Mouse (Mus musculus): ENCODE data around the gene Bcl9l. TPM values are rescaled to one million over a fixed set of nuclear protein-coding genes. Genes with fewer than 3 reads are reported as not detected.

Gene Bcl9l
- total RNA-seq, 2 experiments from 2014 or later = 59.2 to 78.1 TPM

DNA sequence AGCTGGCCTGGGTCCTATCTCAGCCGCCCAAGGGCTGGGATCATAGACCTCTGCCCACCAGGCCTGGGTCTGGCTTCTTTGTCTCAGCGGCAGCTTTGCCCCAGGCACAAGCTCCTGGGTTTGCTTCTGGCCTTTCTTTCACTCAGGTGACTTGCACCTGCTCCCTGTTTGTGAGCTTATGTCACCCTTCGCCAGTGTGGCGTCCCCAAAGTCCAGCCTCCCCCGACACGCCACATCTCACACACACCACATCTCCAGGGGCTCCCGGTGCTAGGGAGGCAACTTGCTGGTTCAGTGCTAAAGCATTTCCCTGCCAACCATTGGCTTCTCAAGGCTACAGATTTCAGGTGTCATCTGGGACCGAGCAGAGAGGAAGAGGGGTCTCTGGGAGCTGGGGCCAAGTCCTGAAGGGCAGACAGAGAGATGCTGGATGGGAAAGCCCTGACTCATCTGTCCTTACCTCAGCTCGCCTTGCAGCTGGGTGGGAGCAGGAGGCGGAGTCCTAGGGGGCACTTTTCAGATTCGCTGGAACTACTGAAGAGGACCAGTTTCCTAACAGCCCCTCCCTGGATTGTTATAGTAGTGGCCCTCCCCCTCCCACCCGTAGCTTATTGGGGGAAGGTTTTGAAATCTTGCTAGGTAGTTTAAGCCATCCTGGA lies 14.3 kb downstream of the Bcl9l start:
- DNase-seq (ENCODE audit: extremely low spot score in 1 of 2, low spot score in 1 of 2) = no peak

DNA sequence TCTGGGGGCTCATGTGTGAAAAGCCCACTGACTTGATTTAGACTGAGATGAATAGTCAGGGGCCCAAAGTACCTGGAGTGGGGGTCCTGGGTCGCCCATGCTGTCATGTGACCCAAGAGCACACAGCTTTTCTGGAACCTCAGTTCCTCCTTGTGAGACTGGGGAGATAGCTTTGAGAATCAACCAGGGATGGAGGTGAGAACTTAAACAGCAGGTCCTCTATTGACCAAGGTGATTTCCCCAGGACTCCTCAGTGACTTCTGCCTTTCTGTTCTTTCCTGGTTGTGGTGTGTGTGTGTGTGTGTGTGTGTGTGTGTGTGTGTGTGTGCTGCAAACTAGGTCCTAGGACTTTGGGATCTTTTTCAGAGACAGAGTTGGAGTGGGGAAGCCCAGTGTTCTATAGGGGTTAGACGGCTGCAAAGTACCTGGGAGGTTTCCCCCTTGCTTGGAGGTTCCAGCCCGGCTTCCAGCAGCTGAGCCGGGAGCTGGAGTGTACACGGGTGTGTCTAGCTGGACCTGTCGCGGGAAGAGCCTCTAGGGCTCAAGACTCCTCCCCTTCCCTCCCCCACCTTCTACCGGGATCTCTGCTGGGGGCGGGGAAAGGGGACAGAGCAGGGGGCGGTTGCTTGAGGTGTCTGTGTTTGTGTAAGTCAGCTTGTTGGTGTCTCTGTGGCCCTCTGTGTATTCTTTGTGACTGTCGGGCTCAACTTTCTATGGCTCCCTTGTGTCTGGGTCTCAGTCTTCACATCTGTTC lies 15.2 kb downstream of the Bcl9l start:
- DNase-seq (ENCODE audit: extremely low spot score in 1 of 2, low spot score in 1 of 2) = no peak

DNA sequence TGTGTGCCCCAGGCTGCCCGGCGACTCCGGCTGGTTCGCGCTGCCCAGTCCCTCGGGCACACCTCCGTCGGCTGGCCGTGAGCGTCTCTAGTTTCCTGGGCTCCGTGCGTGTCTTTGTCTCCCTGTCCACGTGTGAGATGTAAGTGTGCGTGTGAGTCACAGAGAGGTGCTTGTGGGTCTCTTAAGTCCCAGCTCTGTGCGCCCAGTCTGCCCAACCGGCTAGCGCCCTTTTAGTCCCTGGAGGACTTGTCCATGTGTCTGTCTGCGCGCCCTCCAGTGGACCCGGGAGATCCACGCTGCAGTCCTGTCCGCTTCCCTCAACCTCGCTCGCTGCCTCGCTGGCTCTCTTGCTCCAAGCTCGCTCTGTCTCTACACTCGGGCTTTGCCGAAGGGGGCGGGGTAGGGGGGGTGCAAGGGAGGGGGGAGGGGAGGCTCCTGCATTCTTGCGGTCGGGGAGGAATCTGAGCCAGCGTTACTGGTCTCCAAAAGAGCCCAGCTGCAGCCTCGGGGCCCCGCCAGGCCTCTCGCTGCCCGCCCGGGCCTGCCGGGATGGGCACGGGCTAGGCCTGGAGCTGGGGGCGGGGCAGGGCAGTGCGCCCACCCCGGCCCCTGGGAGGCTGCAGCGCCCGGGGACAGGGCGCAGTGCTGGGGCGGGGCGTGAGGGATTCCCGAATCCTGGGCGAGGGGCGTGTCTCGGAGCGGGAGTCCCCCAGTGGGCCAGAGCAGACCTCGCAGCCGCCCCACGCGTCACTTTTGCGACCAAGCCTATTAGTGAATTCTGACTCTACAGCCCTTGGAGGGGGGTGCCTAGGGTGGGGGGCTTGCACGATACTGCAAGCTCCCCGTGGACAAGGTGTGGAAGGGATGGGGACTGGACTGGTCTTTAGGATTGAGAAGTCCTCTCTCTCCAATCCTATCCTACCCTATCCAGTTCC lies 16.1 kb downstream of the Bcl9l start:
- no peak for DNase-seq (ENCODE audit: extremely low spot score in 1 of 2, low spot score in 1 of 2)

DNA sequence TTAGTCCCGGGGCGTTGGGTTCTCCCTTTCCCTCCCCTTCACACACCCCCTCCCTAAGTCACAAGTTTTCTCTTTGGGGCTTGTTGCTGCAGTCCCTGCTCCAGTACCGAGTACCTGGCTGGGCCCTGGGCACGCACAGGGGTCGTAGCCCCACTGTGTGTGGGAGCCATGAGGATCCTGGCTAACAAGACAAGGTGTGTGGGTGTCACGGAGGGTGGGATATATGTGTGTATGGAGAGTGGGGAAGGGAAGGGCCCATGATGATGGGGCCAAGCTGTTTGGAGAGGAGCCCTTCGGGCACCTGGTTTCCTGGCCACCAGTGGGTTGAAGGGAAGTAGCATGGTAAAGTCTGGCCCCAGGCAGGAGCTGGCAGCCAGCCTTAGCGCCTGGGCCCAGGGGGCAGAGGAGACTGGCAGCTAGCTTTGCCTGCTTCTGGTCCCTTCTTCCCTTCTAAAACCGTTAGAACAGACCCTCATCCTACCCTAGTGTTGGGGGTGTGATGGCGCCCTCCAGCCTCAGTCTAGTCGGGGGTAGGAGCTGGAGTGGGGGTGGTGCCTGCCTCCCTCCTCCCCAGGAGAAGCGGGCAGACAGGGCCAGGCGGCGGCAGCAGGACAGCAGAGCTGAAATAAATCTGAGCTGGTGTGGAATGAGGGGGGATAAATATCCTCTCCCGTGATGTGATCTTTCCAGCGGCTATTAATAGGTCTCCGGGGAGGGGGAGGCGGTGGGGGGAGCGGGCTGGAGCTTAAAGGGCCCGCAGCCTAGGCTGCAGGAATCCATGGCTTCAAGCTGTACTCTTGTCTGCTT lies 16.9 kb downstream of the Bcl9l start:
- DNase-seq (ENCODE audit: extremely low spot score in 1 of 2, low spot score in 1 of 2) = no peak

DNA sequence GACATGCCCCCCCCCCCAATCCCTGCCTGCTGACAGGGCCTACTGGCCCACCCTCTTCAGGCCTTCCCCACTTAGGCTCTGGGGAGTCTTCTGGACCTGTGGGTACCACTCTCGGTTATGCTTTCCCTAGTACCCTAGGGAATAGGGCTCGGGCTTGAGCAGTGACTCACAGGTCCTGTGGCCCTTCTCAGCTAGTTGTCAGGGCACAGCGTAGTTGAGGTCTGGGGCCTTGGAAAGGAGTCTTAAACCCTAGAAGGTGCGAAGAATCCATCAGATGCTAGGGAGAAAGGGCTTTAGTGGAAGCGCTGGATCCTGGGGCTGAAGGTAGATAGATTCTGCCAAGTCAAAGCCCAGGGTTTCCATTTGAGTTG lies 17.5 kb downstream of the Bcl9l start:
- DNase-seq (ENCODE audit: extremely low spot score in 1 of 2, low spot score in 1 of 2) = no peak

DNA sequence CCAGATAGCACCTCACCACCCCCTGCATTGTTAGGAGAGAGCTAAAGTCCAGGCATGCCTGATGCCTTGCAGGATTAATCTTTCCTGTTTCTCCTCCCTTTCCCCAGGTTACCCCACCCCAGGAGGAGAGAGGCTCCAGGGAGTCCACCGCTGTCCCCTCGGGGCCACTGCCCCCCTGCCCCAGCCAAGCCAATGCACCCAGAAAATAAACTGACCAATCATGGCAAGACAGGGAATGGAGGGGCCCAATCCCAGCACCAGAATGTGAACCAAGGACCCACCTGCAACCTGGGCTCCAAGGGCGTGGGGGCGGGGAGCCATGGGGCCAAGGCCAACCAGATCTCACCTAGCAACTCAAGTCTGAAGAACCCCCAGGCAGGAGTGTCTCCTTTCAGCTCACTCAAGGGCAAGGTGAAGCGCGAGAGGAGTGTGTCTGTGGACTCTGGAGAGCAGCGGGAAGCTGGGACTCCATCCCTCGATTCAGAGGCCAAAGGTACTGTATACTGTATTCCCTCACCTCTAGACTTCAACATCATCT lies 18.1 kb downstream of the Bcl9l start:
- no peak for DNase-seq (ENCODE audit: extremely low spot score in 1 of 2, low spot score in 1 of 2)

DNA sequence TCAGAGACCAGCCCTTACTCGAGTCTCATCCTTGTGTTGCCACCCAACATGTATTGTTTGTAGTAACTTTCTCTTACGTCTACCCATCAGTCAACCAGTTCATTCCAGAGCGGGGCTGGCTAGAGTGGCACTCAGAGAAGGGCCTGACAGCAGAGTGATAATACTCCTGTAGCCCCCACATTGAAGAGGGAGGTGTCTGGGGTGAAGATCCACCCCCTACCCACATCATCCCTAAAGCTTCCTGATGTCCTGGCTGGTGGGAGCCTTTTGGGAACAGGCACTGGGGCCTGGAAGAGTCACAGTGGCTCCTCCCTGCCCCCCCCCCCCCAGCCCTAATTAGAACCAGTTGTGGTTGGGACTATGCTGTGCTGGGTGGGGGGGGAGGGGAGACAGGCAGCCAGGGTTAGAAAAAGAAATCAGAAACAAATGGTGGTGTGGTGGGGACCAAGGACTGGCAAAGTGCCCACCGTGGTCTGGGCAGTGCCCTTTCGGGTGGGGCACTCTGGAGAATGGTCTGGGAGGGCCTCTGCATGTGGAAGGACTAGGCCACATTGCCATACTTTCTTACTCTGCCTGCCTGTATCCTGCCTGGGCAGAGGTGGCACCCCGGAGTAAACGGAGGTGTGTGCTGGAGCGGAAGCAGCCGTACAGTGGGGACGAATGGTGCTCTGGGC lies 18.7 kb downstream of the Bcl9l start:
- no peak for DNase-seq (ENCODE audit: extremely low spot score in 1 of 2, low spot score in 1 of 2)

DNA sequence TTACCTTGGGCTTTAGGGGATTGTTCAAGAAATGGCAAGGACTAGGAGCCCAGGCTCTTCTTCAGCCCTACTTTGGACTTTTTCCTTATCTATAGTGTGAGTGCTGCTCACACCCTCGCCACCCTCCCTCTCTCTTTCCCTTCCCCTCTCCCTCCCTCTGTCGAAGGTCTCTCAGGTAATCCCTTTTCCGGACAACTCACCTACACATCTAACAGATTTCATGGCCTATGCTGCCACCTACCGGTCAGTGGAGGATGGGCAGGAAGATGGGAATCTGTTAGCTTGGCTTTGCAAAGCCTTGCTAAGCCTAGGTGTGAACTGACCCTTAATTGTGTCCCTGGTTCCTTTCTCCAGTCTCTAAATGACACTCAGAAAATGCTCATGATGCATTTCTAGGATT lies 19.4 kb downstream of the Bcl9l start:
- DNase-seq (ENCODE audit: extremely low spot score in 1 of 2, low spot score in 1 of 2) = peak in 1 of 2 experiments; percentile 91

DNA sequence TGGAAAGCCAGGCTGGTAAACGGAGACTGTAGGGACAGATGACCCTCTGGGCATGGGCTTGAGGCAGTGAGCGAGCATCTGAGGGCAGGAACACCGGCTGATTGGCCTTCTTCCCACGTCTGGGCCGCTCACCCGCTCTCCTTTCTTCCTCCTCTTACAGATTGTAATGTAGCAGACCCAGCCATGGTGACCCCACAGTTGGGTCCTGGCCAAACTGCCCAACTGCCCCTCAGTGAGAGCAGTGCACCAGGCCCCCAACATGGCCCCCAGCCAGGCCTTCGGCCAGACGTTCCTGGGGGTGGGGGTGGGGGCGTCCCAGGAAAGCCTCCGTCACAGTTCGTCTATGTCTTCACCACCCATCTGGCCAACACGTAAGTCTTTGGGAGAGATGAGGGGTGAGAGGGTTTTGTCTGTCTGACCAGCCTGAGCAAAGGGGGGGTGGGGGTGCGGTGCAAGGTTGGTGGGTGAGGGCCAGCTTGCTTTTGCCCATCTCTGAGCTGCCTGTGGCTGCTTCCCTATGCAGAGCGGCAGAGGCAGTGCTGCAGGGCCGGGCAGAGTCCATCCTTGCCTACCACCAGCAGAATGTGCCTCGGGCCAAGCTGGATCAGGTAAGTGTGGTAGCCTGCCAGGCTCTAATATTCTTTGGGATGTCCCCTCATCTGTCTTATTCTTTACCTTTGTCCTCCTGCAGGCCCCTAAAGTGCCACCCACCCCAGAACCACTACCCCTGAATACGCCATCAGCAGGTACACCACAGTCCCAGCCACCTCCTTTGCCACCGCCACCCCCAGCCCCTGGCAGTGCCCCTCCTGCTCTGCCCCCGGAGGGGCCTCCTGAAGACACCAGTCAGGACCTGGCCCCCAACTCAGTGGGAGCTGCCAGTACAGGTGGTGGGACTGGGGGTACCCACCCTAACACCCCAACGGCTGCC lies 22.5 kb downstream of the Bcl9l start:
- DNase-seq (ENCODE audit: extremely low spot score in 1 of 2, low spot score in 1 of 2) = no peak

DNA sequence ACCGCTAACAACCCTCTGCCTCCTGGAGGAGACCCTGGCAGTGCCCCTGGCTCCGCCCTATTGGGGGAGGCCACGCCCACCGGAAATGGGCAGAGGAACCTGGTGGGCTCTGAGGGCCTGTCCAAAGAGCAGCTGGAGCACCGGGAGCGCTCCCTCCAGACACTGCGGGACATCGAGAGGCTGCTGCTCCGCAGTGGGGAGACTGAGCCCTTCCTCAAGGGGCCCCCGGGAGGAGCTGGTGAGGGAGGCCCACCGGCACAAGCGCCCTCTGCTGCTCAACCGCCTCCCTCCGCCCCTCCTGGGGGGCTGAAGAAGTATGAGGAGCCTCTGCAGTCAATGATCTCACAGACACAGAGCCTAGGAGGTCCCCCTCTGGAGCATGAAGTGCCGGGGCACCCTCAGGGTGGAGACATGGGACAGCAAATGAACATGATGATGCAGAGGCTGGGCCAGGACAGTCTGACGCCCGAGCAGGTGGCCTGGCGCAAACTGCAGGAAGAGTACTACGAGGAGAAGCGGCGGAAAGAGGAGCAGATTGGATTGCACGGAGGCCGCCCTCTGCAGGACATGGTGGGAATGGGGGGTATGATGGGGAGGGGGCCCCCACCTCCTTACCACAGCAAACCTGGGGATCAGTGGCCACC lies 23.3 kb downstream of the Bcl9l start:
- DNase-seq (ENCODE audit: extremely low spot score in 1 of 2, low spot score in 1 of 2) = no peak

DNA sequence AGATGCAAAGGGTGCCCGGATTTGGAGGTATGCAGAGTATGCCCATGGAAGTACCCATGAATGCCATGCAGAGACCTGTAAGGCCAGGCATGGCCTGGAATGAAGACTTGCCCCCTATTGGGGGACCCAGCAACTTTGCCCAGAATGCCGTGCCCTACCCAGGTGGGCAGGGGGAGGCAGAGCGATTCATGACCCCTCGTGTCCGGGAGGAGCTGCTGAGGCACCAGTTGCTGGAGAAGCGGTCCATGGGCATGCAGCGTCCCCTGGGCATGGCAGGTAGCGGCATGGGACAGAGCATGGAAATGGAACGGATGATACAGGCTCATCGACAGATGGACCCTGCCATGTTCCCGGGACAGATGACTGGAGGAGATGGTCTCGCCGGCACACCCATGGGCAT lies 23.9 kb downstream of the Bcl9l start:
- no peak for DNase-seq (ENCODE audit: extremely low spot score in 1 of 2, low spot score in 1 of 2)

DNA sequence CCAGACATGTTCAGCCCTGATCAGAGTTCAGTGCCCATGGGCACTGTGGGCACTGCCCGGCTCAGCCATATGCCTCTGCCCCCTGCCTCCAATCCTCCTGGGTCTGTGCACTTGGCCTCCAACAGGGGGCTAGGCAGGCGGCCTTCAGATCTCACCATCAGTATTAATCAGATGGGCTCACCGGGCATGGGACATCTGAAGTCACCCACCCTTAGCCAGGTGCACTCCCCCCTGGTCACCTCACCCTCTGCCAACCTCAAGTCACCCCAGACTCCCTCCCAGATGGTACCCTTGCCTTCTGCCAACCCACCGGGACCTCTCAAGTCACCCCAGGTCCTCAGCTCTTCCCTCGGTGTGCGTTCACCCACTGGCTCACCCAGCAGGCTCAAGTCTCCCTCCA lies 24.7 kb downstream of the Bcl9l start:
- no peak for DNase-seq (ENCODE audit: extremely low spot score in 1 of 2, low spot score in 1 of 2)

DNA sequence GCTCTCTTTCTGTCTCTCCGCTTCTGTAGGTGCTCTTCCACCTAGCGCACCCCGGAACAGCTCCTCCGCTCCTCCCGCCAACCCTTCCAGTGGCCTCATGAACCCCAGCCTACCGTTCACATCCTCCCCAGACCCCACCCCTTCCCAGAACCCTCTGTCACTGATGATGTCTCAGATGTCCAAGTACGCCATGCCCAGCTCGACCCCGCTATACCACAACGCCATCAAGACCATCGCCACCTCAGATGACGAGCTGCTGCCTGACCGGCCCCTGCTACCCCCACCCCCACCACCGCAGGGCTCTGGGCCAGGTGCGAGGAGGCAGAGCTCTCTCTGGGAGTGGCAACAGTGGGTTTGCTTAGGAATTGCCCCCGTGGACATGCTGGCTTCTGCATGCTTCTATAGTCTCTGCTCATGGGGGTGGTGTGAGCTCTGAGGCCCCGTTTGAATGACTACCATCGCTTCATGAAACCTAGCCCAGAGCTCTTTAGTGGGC lies 25.5 kb downstream of the Bcl9l start:
- no peak for DNase-seq (ENCODE audit: extremely low spot score in 1 of 2, low spot score in 1 of 2)

DNA sequence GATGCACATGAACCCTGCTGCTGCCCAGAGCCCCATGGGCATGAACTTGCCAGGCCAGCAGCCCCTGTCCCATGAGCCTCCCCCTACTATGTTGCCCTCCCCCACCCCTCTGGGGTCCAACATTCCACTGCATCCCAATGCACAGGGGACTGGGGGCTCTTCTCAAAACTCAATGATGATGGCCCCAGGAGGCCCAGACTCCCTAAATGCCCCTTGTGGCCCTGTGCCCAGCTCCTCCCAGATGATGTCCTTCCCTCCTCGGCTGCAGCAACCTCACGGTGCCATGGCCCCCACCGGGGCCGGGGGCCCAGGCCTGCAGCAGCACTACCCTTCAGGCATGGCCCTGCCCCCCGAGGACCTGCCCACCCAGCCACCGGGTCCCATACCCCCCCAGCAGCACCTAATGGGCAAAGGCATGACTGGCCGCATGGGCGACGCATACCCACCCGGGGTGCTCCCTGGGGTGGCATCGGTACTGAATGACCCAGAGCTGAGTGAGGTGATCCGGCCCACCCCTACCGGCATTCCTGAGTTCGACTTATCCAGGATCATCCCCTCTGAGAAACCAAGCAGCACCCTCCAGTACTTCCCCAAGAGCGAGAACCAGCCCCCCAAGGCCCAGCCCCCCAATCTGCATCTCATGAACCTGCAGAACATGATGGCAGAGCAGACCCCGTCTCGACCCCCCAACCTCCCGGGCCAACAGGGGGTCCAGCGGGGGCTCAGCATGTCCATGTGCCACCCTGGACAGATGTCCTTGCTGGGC lies 26.3 kb downstream of the Bcl9l start:
- no peak for DNase-seq (ENCODE audit: extremely low spot score in 1 of 2, low spot score in 1 of 2)

DNA sequence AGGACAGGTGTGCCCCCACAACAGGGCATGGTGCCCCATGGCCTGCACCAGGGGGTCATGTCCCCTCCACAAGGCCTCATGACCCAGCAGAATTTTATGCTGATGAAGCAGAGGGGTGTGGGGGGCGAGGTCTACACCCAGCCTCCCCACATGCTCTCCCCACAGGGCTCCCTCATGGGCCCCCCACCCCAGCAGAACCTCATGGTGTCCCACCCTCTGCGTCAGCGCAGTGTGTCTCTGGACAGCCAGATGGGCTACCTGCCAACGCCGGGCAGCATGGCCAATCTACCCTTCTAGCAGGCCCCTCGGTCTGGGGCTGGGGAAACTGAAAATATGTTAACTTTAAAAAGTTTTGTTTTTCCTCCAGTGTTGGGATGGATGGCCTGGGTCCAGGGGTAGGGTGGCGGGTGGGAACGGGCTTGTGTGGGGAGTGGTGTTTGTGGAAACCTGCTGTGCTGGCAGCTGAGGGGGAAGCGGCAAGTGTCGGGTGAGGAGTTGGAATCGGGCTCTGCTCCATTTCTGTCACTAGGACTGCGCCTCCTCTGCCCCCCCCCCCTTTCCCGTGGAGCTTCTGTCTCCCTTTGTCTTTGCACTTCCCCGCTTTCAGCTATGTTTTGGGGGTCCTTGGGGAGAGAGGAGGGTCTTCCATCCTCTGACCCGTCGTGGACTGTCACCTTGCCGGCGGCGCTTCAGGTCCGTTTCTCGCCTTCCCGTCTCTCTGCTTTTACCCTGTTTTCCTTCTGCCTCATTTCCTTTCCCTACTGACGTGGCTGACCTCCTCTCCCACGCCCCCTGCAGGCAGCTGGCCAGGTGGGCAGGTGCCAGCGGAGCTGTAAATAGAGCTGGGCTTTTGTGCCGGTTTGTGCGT lies 27.1 kb downstream of the Bcl9l start:
- peak; percentile 65 to 74 for DNase-seq (ENCODE audit: extremely low spot score in 1 of 2, low spot score in 1 of 2)

DNA sequence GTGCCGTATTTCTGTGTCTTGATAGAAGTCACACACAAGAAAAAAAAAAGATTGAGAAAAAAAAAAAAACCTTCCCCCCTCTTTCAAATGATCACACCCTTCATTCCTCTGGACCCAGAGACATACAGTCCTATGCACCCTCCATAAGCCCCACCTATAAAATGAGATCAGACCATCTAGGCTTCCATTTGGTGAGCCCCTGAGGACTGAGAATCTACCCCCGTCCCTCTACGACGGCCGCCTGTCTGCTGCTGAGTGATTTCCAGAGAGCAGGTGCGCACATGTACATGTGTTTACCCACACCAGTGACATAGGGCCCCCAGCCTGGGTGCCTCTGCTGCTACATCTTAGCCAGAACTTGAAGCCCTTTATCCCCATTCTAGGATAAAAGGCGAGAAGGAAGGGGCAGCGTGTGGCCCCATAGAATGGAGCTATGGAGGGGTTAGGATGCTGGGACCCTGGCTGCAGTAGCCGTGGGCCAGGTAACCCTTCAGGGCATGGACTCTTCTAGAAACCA lies 27.8 kb downstream of the Bcl9l start:
- DNase-seq (ENCODE audit: extremely low spot score in 1 of 2, low spot score in 1 of 2) = no peak
